Mouse (Mus musculus) urinary bladder, adult 18-20 months (tissue): Measurements from ENCODE around the gene Lsm8.
"Not testable (repeated sequence)": the region's sequence is repeated elsewhere in the genome, so short reads cannot be mapped to it uniquely, and the experiment has no call there.

Source experiments
- DNase-seq, 2 experiments: peaks; one replicate each; pipeline ENCODE4 v3.0.0; 2022; ENCODE audit warnings: low spot score in 2 of 2, mixed read lengths in 2 of 2

Lsm8 gene

GRCm38 (mm10) chr6:18848051-18848701, at the start of gene Lsm8:
Gene Lsm8, plus strand, starts transcription at chr6:18848579.
- DNase-seq = peak; percentile 87 to 97

GRCm38 (mm10) chr6:18800869-18801511, 47.4 kb upstream of the Lsm8 start:
- DNase-seq = no peak

GRCm38 (mm10) chr6:18812623-18813022, 35.8 kb upstream of the Lsm8 start:
- DNase-seq = no peak

GRCm38 (mm10) chr6:18815606-18816005, 32.8 kb upstream of the Lsm8 start:
- no peak for DNase-seq

- no peak for DNase-seq
Observed at GRCm38 (mm10) chr6:18819343-18819742, 29.0 kb upstream of the Lsm8 start.

- DNase-seq = no peak
Observed at GRCm38 (mm10) chr6:18820246-18820645, 28.1 kb upstream of the Lsm8 start.

- DNase-seq = peak; percentile 26 to 71
Observed at GRCm38 (mm10) chr6:18822812-18823211, 25.6 kb upstream of the Lsm8 start.

GRCm38 (mm10) chr6:18832958-18833357, 15.4 kb upstream of the Lsm8 start:
- DNase-seq = no peak

- DNase-seq = not testable (repeated sequence)
Observed at GRCm38 (mm10) chr6:18844529-18844928, 3.9 kb upstream of the Lsm8 start.

- not testable (repeated sequence) for DNase-seq
Observed at GRCm38 (mm10) chr6:18845571-18845970, 2.8 kb upstream of the Lsm8 start.

GRCm38 (mm10) chr6:18848702-18849061, 303 bp downstream of the Lsm8 start:
- DNase-seq = no peak

- no peak for DNase-seq
Observed at GRCm38 (mm10) chr6:18855323-18855722, 6.9 kb downstream of the Lsm8 start.

GRCm38 (mm10) chr6:18856487-18857078, 8.2 kb downstream of the Lsm8 start:
- DNase-seq = no peak

- no peak for DNase-seq
Observed at GRCm38 (mm10) chr6:18866018-18866417, 17.6 kb downstream of the Lsm8 start, which contains the start of gene Ankrd7. Gene Ankrd7, plus strand, starts transcription at chr6:18866318.

- DNase-seq = no peak
Observed at GRCm38 (mm10) chr6:18889030-18889429, 40.7 kb downstream of the Lsm8 start.

GRCm38 (mm10) chr6:18894142-18894541, 45.8 kb downstream of the Lsm8 start:
- DNase-seq = no peak
